ENCODE assay signal across 17 mouse cellular contexts in the genomic region with DNA sequence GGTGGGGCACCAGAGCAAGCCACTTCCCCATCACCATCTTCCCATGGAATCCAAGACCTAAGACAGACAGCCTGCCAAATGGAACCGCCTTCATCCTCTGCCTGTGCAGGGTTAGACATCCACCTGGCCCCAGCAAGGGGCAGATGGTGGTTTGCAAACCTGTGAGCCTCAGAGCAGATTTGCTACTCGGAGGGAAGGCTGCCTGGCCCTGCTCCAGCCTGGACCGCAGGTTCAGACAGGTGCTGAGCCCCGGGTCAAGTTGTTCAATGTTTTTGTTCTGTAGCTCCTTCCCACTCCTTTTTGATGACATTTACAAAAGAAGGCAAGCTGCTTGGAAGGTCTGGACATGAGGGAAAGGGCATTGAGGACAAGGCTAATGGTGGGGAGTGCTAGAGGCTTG. TPM values are rescaled to one million over a fixed set of nuclear protein-coding genes. Genes with fewer than 3 reads are reported as not detected.
DNase-seq lines count a peak whose midpoint lies in the region; ATAC-seq and TF ChIP-seq lines count a peak whose summit lies in the region.
"Not testable (repeated sequence)": the region's sequence is repeated elsewhere in the genome, so short reads cannot be mapped to it uniquely, and the experiment has no call there.
"Had no signal": no experiment of that assay in that cellular context is flagged by ENCODE, and none has a peak within 500 bp of the region (broad histone marks: within the 10 kb centered on the region; RNA-seq: fewer than 3 reads in every experiment).

No protein-coding gene starts in this region.

- H3K4me2 ChIP-seq in CH12.LX (ENCODE audit: insufficient read depth, low read depth, poor library complexity, severe bottlenecking), result not testable (repeated sequence)

- not testable (repeated sequence) for TF ChIP-seq CTCF in CH12.LX (conservative IDR thresholded peaks at IDR 0.05 in 1 of 2, IDR thresholded peaks at IDR 0.05 in 1 of 2; ENCODE audit: low read depth in 2 of 2, low read length in 2 of 2); cerebellum, adult 2 months (IDR thresholded peaks at IDR 0.05; ENCODE audit: borderline replicate concordance, insufficient read depth, low read depth, low read length)

- not testable (repeated sequence) for TF ChIP-seq EP300 in CH12.LX (IDR thresholded peaks at IDR 0.05; ENCODE audit: low read length)

- not testable (repeated sequence) for H3K9me3 ChIP-seq in CH12.LX (replicated peaks; ENCODE audit: low read length)

- in situ Hi-C loops in CH12.LX (cut with MboI; ENCODE audit: low pct_ligation_motif_present, low pct_unique_long_range_greater_than_20kb, low sequenced_read_pairs), result not testable (repeated sequence)

- H3K4me3 ChIP-seq in CH12.LX (replicated peaks in 1 of 3; ENCODE audit: low read depth in 2 of 3, low read length in 2 of 3, poor library complexity in 1 of 3); cerebellum, adult 2 months (replicated peaks; ENCODE audit: insufficient read depth, low read depth, low read length): not testable (repeated sequence)

- peak; percentile 62; the same call in 1 of the 2 replicates for ATAC-seq in cerebellum, adult (ENCODE audit: insufficient number of reproducible peaks, low FRiP score, low TSS enrichment)

- not testable (repeated sequence) for TF ChIP-seq POLR2A in CH12.LX (IDR thresholded peaks at IDR 0.05; ENCODE audit: low read depth, low read length); cerebellum, adult 2 months (IDR thresholded peaks at IDR 0.05; ENCODE audit: borderline replicate concordance, insufficient read depth, low read length)

- H3K36me3 ChIP-seq in CH12.LX (replicated peaks in 1 of 2; ENCODE audit: control insufficient read depth in 1 of 2, insufficient read depth in 1 of 2, low read length in 1 of 2), result peaks cover 45 to 59% of the 10 kb centered on the region in 2 experiments

- DNase-seq in CH12.LX (ENCODE audit: extremely low read depth), result not testable (repeated sequence)
- DNase-seq in cerebellum, adult 11-12 months, result peak; percentile 85
- DNase-seq in cerebellum, adult 2 months, result peak; percentile 76 to 82
- peak; percentile 81 for DNase-seq in cerebellum, adult 9-10 months
- peak; percentile 52 to 59 for DNase-seq in cerebellum, postnatal 10 days
- peak; percentile 73 to 85 for DNase-seq in cerebellum, postnatal 25 days

- not testable (repeated sequence) for H3K79me2 ChIP-seq in CH12.LX (replicated peaks; ENCODE audit: control insufficient read depth, extremely low read depth, insufficient read depth, poor library complexity, severe bottlenecking)

- H3K27me3 ChIP-seq in CH12.LX (replicated peaks); cerebellum, adult 2 months (ENCODE audit: control insufficient read depth, insufficient read depth, low read length): not testable (repeated sequence)

- H3K4me1 ChIP-seq in CH12.LX (ENCODE audit: control insufficient read depth in 1 of 2, insufficient read depth in 2 of 2), result not testable (repeated sequence)
- peaks cover 37% of the 10 kb centered on the region for H3K4me1 ChIP-seq in cerebellum, adult 2 months (ENCODE audit: control insufficient read depth, insufficient read depth, low read length)

- not testable (repeated sequence) for TF ChIP-seq RAD21 in CH12.LX (IDR thresholded peaks at IDR 0.05; ENCODE audit: low read depth, low read length)

- H3K27ac ChIP-seq in CH12.LX (ENCODE audit: insufficient read depth, low read depth), result not testable (repeated sequence)
- H3K27ac ChIP-seq in cerebellum, adult 2 months (ENCODE audit: insufficient read depth, low read length), result 0 out of 2 replicates have a peak overlapping the region, but pooled peaks have one; percentile 73

- WGBS in cerebellum, adult 2 months, result 13% methylated on average over 3 of the region's 4 CpGs

- dilution Hi-C loops in CH12.LX (cut with MboI; ENCODE audit: extremely low pct_ligation_motif_present, extremely low pct_unique_long_range_greater_than_20kb, low sequenced_read_pairs), result not testable (repeated sequence)

- H3K9ac ChIP-seq in CH12.LX (ENCODE audit: insufficient read depth, low read depth), result not testable (repeated sequence)

TF ChIP-seq in CH12.LX, 34 proteins besides CTCF, POLR2A, EP300 and RAD21:
- 0 out of 2 replicates have a peak, but pooled peaks have one; percentile 44 for TF ChIP-seq POLR2AphosphoS2 (IDR thresholded peaks at IDR 0.05; ENCODE audit: low read depth, low read length)

RNA-seq across cellular contexts. Expression of a gene that starts 31.7 kb away (rescaled TPM):
- total RNA-seq in CH12.LX (2012; rRNA removed), result 0.13 TPM in 1 of 2 replicates, not detected in the other
- not detected in 2 replicates for total RNA-seq in CH12.LX (2014; rRNA removed)
- polyA plus RNA-seq in CH12.LX (2012; ENCODE audit: insufficient read length, low read depth), result not detected in 2 replicates
- polyA plus RNA-seq in cerebellum, adult 2 months (2012; rRNA removed), result not detected in 2 replicates
- total RNA-seq: adrenal gland, postnatal 10 days; forebrain, postnatal 0 days; gastrocnemius, adult 18-20 months; gastrocnemius, adult 8-10 months had no signal
- polyA plus RNA-seq: cortical plate, adult 2 months; embryonic facial prominence, embryonic 10.5 days; embryonic facial prominence, embryonic 12.5 days; embryonic facial prominence, embryonic 14.5 days; forebrain, embryonic 11.5 days; forebrain, embryonic 15.5 days; forebrain, postnatal 0 days had no signal

RNA-seq across cellular contexts. Expression of a gene that starts 42.7 kb away (rescaled TPM):
- total RNA-seq in CH12.LX (2012; rRNA removed), result 90.2 and 93.8 TPM in 2 replicates
- 127 and 134 TPM in 2 replicates for total RNA-seq in CH12.LX (2014; rRNA removed)
- polyA plus RNA-seq in CH12.LX (2012; ENCODE audit: insufficient read length, low read depth), result 91.9 and 102 TPM in 2 replicates
- polyA plus RNA-seq in cerebellum, adult 2 months (2012; rRNA removed), result 80.3 and 82.8 TPM in 2 replicates

RNA-seq across cellular contexts. Expression of a gene that starts 52.4 kb away (rescaled TPM):
- 94.1 and 106 TPM in 2 replicates for total RNA-seq in CH12.LX (2012; rRNA removed)
- total RNA-seq in CH12.LX (2014; rRNA removed), result 33.4 and 38.2 TPM in 2 replicates
- polyA plus RNA-seq in CH12.LX (2012; ENCODE audit: insufficient read length, low read depth), result 222 and 284 TPM in 2 replicates
- polyA plus RNA-seq in cerebellum, adult 2 months (2012; rRNA removed), result 52.0 and 54.5 TPM in 2 replicates
